Mouse (Mus musculus): ENCODE data around the gene Ppfia4.

- no peak for TF ChIP-seq CTCF (conservative IDR thresholded peaks at IDR 0.05 in 1 of 2, IDR thresholded peaks at IDR 0.05 in 1 of 2; ENCODE audit: low read depth in 2 of 2, low read length in 2 of 2)
- no peak for TF ChIP-seq EP300 (IDR thresholded peaks at IDR 0.05; ENCODE audit: low read length)
- TF ChIP-seq RAD21 (IDR thresholded peaks at IDR 0.05; ENCODE audit: low read depth, low read length): no peak
- TF ChIP-seq POLR2A (IDR thresholded peaks at IDR 0.05; ENCODE audit: low read depth, low read length): no peak
Observed at GRCm38 (mm10) chr1:134365491-134365890, 32.8 kb upstream of the Ppfia4 start.

Data from CH12.LX (cell line).